Mouse (Mus musculus): ENCODE measurements around the gene Gm20458. TPM values are rescaled to one million over a fixed set of nuclear protein-coding genes. Genes with fewer than 3 reads are reported as not detected.
A peak's percentile ranks its signal among the peaks of the same experiment; 100 is the strongest.

Gene Gm20458
- polyA plus RNA-seq, 1 experiment from 2014 or later, result 11.7 TPM

GRCm38 (mm10) chr2:164465161-164465560, 4.4 kb downstream of the Gm20458 start:
- DNase-seq (ENCODE audit: low spot score), result no peak
- no peaks in the 10 kb centered on the region for H3K9me3 ChIP-seq
- peaks cover 33% of the 10 kb centered on the region for H3K36me3 ChIP-seq
- no peak overlapping the region for H3K4me3 ChIP-seq
- H3K4me1 ChIP-seq, result peaks cover 6% of the 10 kb centered on the region
- H3K27ac ChIP-seq, result no peak overlapping the region
- no peaks in the 10 kb centered on the region for H3K27me3 ChIP-seq (ENCODE audit: insufficient read depth, poor library complexity, severe bottlenecking)

GRCm38 (mm10) chr2:164466787-164467186, 6.0 kb downstream of the Gm20458 start:
- no peak overlapping the region for H3K4me3 ChIP-seq
- H3K27ac ChIP-seq, result no peak overlapping the region
- 65% methylated on average over 5 of the region's 5 CpGs for WGBS
- no peaks in the 10 kb centered on the region for H3K27me3 ChIP-seq (ENCODE audit: insufficient read depth, poor library complexity, severe bottlenecking)
- peaks cover 4% of the 10 kb centered on the region for H3K4me1 ChIP-seq
- no peaks in the 10 kb centered on the region for H3K9me3 ChIP-seq
- no peak for DNase-seq (ENCODE audit: low spot score)
- peaks cover 33% of the 10 kb centered on the region for H3K36me3 ChIP-seq

- WGBS, result 28% methylated on average over 10 of the region's 10 CpGs
- Histone ChIP-seq H3K4me1 (no peaks in the 10 kb centered on the region), H3K27me3 (ENCODE audit: insufficient read depth, poor library complexity, severe bottlenecking) (no peaks in the 10 kb centered on the region), H3K27ac (no peak overlapping the region), H3K36me3 (peaks cover 16% of the 10 kb centered on the region), H3K4me3 (no peak overlapping the region), H3K9me3 (no peaks in the 10 kb centered on the region)
- DNase-seq (ENCODE audit: low spot score), result no peak
Observed at GRCm38 (mm10) chr2:164470254-164470653, 9.5 kb downstream of the Gm20458 start.

GRCm38 (mm10) chr2:164473624-164474023, 12.9 kb downstream of the Gm20458 start, which contains the start of gene Trp53tg5:
Gene Trp53tg5 (minus strand): TSS chr2:164473724.
- Histone ChIP-seq H3K27me3 (ENCODE audit: insufficient read depth, poor library complexity, severe bottlenecking) (no peaks in the 10 kb centered on the region), H3K27ac (no peak within 1 kb of the TSS), H3K4me1 (no peaks in the 10 kb centered on the region), H3K4me3 (no peak within 1 kb of the TSS), H3K36me3 (peaks cover 5% of the 10 kb centered on the region; the same call in 1 of the 2 replicates), H3K9me3 (no peaks in the 10 kb centered on the region)
- WGBS, result 78% methylated on average over 6 of the region's 6 CpGs
- DNase-seq (ENCODE audit: low spot score), result no peak

- H3K4me1 ChIP-seq, result peaks cover 25% of the 10 kb centered on the region
- no peaks in the 10 kb centered on the region for H3K9me3 ChIP-seq
- H3K36me3 ChIP-seq, result peaks cover 10% of the 10 kb centered on the region
- WGBS, result 3% methylated on average over 26 of the region's 26 CpGs
- peak within 1 kb of the TSS; percentile 96 for H3K4me3 ChIP-seq
- DNase-seq (ENCODE audit: low spot score), result no peak
- peak within 1 kb of the TSS; percentile 91 for H3K27ac ChIP-seq
- peaks cover 49% of the 10 kb centered on the region for H3K27me3 ChIP-seq (ENCODE audit: insufficient read depth, poor library complexity, severe bottlenecking)
Observed at GRCm38 (mm10) chr2:164485681-164486257, 25.0 kb downstream of the Gm20458 start, which contains the start of gene Dbndd2. Gene Dbndd2 (plus strand): TSS chr2:164486106.

- H3K36me3 ChIP-seq, result peaks cover 10% of the 10 kb centered on the region
- peak overlapping the region; percentile 96 for H3K4me3 ChIP-seq
- H3K9me3 ChIP-seq, result no peaks in the 10 kb centered on the region
- H3K4me1 ChIP-seq, result peaks cover 25% of the 10 kb centered on the region
- under 1% methylated on average over 89 of the region's 90 CpGs for WGBS
- H3K27me3 ChIP-seq (ENCODE audit: insufficient read depth, poor library complexity, severe bottlenecking), result peaks cover 49% of the 10 kb centered on the region
- DNase-seq (ENCODE audit: low spot score), result peak; percentile 86
- H3K27ac ChIP-seq, result peak overlapping the region; percentile 91
Observed at GRCm38 (mm10) chr2:164486258-164487114, 25.7 kb downstream of the Gm20458 start.

GRCm38 (mm10) chr2:164487115-164487527, 26.4 kb downstream of the Gm20458 start:
- Histone ChIP-seq H3K27me3 (ENCODE audit: insufficient read depth, poor library complexity, severe bottlenecking) (peaks cover 49% of the 10 kb centered on the region), H3K9me3 (no peaks in the 10 kb centered on the region), H3K36me3 (peaks cover 10% of the 10 kb centered on the region), H3K27ac (peak overlapping the region; percentile 91), H3K4me1 (peaks cover 25% of the 10 kb centered on the region), H3K4me3 (peak overlapping the region; percentile 96)
- DNase-seq (ENCODE audit: low spot score), result no peak
- WGBS, result 8% methylated on average over 11 of the region's 11 CpGs

GRCm38 (mm10) chr2:164487812-164488211, 27.0 kb downstream of the Gm20458 start:
- H3K27ac ChIP-seq, result no peak overlapping the region
- H3K27me3 ChIP-seq (ENCODE audit: insufficient read depth, poor library complexity, severe bottlenecking), result peaks cover 49% of the 10 kb centered on the region
- H3K9me3 ChIP-seq, result no peaks in the 10 kb centered on the region
- peaks cover 10% of the 10 kb centered on the region for H3K36me3 ChIP-seq
- no peak for DNase-seq (ENCODE audit: low spot score)
- no peak overlapping the region for H3K4me3 ChIP-seq
- WGBS, result 70% methylated on average over 9 of the region's 9 CpGs
- H3K4me1 ChIP-seq, result peaks cover 25% of the 10 kb centered on the region

- 60% methylated on average over 2 of the region's 2 CpGs for WGBS
- Histone ChIP-seq H3K4me3 (no peak overlapping the region), H3K9me3 (no peaks in the 10 kb centered on the region), H3K27ac (no peak overlapping the region), H3K27me3 (ENCODE audit: insufficient read depth, poor library complexity, severe bottlenecking) (no peaks in the 10 kb centered on the region), H3K36me3 (peaks cover 10% of the 10 kb centered on the region), H3K4me1 (peaks cover 25% of the 10 kb centered on the region)
- DNase-seq (ENCODE audit: low spot score), result no peak
Observed at GRCm38 (mm10) chr2:164494126-164494525, 33.4 kb downstream of the Gm20458 start.

- Histone ChIP-seq H3K27ac (no peak overlapping the region), H3K27me3 (ENCODE audit: insufficient read depth, poor library complexity, severe bottlenecking) (no peaks in the 10 kb centered on the region), H3K4me3 (peak overlapping the region; percentile 95; the same call in 1 of the 2 replicates), H3K36me3 (peaks cover 21% of the 10 kb centered on the region), H3K9me3 (no peaks in the 10 kb centered on the region), H3K4me1 (peaks cover 27% of the 10 kb centered on the region)
- DNase-seq (ENCODE audit: low spot score), result no peak
- 55% methylated on average over 1 of the region's 1 CpGs for WGBS
Observed at GRCm38 (mm10) chr2:164496331-164496730, 35.6 kb downstream of the Gm20458 start.

GRCm38 (mm10) chr2:164496847-164497690, 36.3 kb downstream of the Gm20458 start, which contains the start of gene Pigt:
Gene Pigt (plus strand): TSS chr2:164497520.
- Histone ChIP-seq H3K27ac (peak within 1 kb of the TSS; percentile 85), H3K4me3 (peak within 1 kb of the TSS; percentile 95)
- WGBS, result 4% methylated on average over 43 of the region's 43 CpGs

GRCm38 (mm10) chr2:164497691-164498268, 37.0 kb downstream of the Gm20458 start:
- no peaks in the 10 kb centered on the region for H3K27me3 ChIP-seq (ENCODE audit: insufficient read depth, poor library complexity, severe bottlenecking)
- peak overlapping the region; percentile 85 for H3K27ac ChIP-seq
- H3K9me3 ChIP-seq, result no peaks in the 10 kb centered on the region
- DNase-seq (ENCODE audit: low spot score), result no peak
- peak overlapping the region; percentile 95 for H3K4me3 ChIP-seq
- H3K36me3 ChIP-seq, result peaks cover 34% of the 10 kb centered on the region
- 6% methylated on average over 21 of the region's 21 CpGs for WGBS
- H3K4me1 ChIP-seq, result peaks cover 27% of the 10 kb centered on the region

More at GRCm38 (mm10) chr2:164496847-164497690, 36.3 kb downstream of the Gm20458 start, which contains the start of gene Pigt:
- Histone ChIP-seq H3K36me3 (peaks cover 27% of the 10 kb centered on the region), H3K9me3 (no peaks in the 10 kb centered on the region), H3K4me1 (peaks cover 27% of the 10 kb centered on the region), H3K27me3 (ENCODE audit: insufficient read depth, poor library complexity, severe bottlenecking) (no peaks in the 10 kb centered on the region)
- DNase-seq (ENCODE audit: low spot score), result peak; percentile 95

Data from heart, embryonic 10.5 days (tissue).